Mouse (Mus musculus) Patski (cell line): ENCODE data around the gene Acan. TPM values are rescaled to one million over a fixed set of nuclear protein-coding genes. Genes with fewer than 3 reads are reported as not detected.

Source experiments
- ATAC-seq: fragments of 100-300 bp; one replicate; pipeline ENCODE4 v1.8.0; 2021
- CTCF ChIA-PET: fragments of 350-600 bp; sonication (Branson Sonifier 250); formaldehyde crosslinking; loops from one replicate; lab custom pipeline; 2022; ENCODE audit warnings: inconsistent platforms; lab: Charles Lee
- POLR2A ChIA-PET: fragments of 350-600 bp; sonication (Branson Sonifier 250); formaldehyde crosslinking; loops from one replicate; lab custom pipeline; 2022; ENCODE audit warnings: antibody characterized with exemption, inconsistent platforms; lab: Charles Lee
- DNase-seq: peaks from one replicate; pipeline ENCODE4 v3.0.0-alpha.2; 2011; ENCODE audit warnings: low read depth, low spot score
- H3K27me3 ChIP-seq: fragments of 371-371 bp; one replicate; pipeline ENCODE4 v1.5.1; 2021
- CTCF ChIP-seq: fragments of 100-300 bp; IDR thresholded peaks from one replicate; pipeline ENCODE4 v1.5.1; 2021
- in situ Hi-C: fragments of 300-500 bp; cut with MboI; formaldehyde crosslinking; loops from 3 replicates; pipeline ENCODE4 v1.11.1; 2018; ENCODE audit warnings: low pct_unique_long_range_greater_than_20kb, mixed read lengths
- polyA plus RNA-seq: library from polyadenylated mRNA; unstranded; gene quantifications from one replicate; pipeline ENCODE4 v1.2.3, GENCODE M21; 2021

The Acan gene
- polyA plus RNA-seq: not detected

GRCm38 (mm10) chr7:79053383-79053889 lies at the start of gene Acan:
Acan (plus strand) TSS chr7:79053483.
- no peak for TF ChIP-seq CTCF
- ChIA-PET POLR2A (no interaction called here), CTCF (no interaction called here)
- DNase-seq: no peak
- H3K27me3 ChIP-seq: peaks cover 58% of the 10 kb centered on the region
- no peak for ATAC-seq
- in situ Hi-C loops: no loop called here

- no peak for TF ChIP-seq CTCF
- no peak for ATAC-seq
These were observed 31.9 kb upstream of the Acan start for GRCm38 (mm10) chr7:79021293-79021905.

GRCm38 (mm10) chr7:79029138-79029537 lies 24.1 kb upstream of the Acan start:
- TF ChIP-seq CTCF: no peak
- CTCF ChIA-PET: no interaction called here
- POLR2A ChIA-PET: no interaction called here
- H3K27me3 ChIP-seq: peaks cover 29% of the 10 kb centered on the region
- in situ Hi-C loops: no loop called here
- DNase-seq (no peak), ATAC-seq (no peak)

More at GRCm38 (mm10) chr7:79021293-79021905, 31.9 kb upstream of the Acan start:
- H3K27me3 ChIP-seq: peaks cover 9% of the 10 kb centered on the region
- ChIA-PET POLR2A (no interaction called here), CTCF (no interaction called here)
- DNase-seq: no peak
- in situ Hi-C loops: no loop called here

- DNase-seq (no peak), ATAC-seq (no peak)
- no peak for TF ChIP-seq CTCF
- in situ Hi-C loops: no loop called here
- ChIA-PET POLR2A (no interaction called here), CTCF (no interaction called here)
- H3K27me3 ChIP-seq: peaks cover 39% of the 10 kb centered on the region
These were observed 19.5 kb upstream of the Acan start for GRCm38 (mm10) chr7:79033745-79034144.

DNA sequence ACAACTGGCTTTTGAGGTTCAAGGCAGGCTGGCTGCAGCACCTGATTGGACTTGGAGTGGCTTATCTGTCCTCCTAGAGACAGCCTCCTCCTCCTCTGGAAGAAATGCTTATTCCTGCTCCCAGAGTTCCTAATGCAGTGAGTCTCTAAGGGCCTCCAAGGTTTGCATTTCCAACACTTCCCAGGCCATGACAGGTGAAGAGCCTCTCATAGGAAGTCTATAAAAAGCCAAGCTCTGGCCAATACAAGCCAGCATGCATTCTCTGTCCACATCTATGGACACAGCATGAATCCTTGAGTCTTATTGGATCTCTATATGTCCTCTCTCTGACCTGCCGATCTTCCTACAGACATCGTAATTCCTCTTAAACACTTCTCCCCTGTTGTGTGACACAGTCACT lies 18.8 kb upstream of the Acan start:
- no peak for TF ChIP-seq CTCF
- CTCF ChIA-PET: no interaction called here
- in situ Hi-C loops: no loop called here
- ATAC-seq (no peak), DNase-seq (no peak)
- POLR2A ChIA-PET: no interaction called here
- peaks cover 39% of the 10 kb centered on the region for H3K27me3 ChIP-seq

DNA sequence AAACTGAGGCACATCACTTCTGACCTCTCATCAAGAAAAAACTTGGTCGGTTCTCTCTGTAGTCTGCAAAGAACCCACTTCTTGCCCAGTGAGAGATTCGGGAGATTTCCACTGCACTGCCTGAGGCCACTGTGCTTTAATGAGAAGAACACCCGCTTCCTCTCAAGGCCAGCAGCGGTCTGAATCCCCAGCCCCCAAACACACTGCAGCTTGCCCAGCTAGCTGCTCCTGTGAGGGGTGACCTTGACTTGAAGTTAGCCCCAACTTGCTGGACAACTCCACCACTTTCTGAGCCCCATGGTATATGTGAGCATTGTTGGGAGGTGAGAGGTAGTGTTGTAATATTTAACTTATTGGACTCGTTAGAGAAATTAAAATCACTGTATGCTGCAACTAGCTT lies 1.2 kb upstream of the Acan start:
- in situ Hi-C loops: no loop called here
- ChIA-PET POLR2A (no interaction called here), CTCF (no interaction called here)
- H3K27me3 ChIP-seq: peaks cover 64% of the 10 kb centered on the region
- no peak for TF ChIP-seq CTCF
- no peak for DNase-seq
- ATAC-seq: no peak

DNA sequence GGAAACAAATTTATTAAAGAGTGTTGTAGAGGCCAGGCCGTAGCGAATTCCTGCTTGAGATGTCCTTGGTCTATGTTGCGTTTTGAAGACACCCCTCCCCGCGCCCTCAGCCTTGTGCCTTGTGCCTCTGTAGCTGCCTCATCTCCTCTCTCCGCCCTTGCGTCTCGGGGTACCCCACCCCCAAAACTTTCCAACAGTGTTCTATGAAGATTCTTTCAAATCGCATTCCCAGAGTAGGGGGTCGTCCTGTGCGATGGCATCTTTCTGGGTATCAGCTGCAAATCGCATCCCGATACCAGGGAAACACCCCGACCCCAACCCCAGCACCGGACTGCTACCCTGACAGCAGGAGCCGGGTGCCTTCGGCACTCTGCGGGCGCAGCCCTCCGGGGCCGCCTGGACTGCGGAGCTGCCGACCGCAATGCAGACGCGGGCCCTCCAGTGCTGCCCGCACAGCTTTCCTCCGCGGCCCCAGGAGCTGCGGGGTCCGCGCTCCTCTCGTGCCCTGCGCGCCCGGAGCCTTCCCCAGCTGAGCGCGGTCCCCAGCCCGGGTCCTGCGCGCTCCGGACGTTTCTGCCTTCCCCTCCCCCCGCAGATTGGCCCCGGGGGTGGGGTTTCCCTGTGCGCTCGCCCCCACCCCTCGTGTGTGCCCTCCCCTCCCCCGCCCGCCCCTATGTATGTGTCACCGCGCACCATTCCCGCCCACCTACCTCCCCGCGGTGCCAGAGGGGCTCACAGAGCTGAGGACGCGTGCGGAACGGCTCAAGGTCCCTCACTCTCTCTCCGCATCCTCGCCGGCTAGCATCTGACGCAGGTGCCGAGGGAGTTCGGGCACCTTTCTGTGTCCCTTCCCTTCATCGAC lies 531 bp upstream of the Acan start:
- POLR2A ChIA-PET: no interaction called here
- in situ Hi-C loops: no loop called here
- peaks cover 61% of the 10 kb centered on the region for H3K27me3 ChIP-seq

GRCm38 (mm10) chr7:79054111-79054510 lies 828 bp downstream of the Acan start:
- ChIA-PET POLR2A (no interaction called here), CTCF (no interaction called here)
- peaks cover 55% of the 10 kb centered on the region for H3K27me3 ChIP-seq
- TF ChIP-seq CTCF: no peak
- in situ Hi-C loops: no loop called here
- ATAC-seq (no peak), DNase-seq (no peak)

More for the DNA sequence above, 531 bp upstream of the Acan start:
- CTCF ChIA-PET: no interaction called here
- no peak for TF ChIP-seq CTCF
- ATAC-seq (peak; percentile 27), DNase-seq (no peak)

- DNase-seq (no peak), ATAC-seq (no peak)
These were observed 5.3 kb downstream of the Acan start for GRCm38 (mm10) chr7:79058546-79058945.

DNA sequence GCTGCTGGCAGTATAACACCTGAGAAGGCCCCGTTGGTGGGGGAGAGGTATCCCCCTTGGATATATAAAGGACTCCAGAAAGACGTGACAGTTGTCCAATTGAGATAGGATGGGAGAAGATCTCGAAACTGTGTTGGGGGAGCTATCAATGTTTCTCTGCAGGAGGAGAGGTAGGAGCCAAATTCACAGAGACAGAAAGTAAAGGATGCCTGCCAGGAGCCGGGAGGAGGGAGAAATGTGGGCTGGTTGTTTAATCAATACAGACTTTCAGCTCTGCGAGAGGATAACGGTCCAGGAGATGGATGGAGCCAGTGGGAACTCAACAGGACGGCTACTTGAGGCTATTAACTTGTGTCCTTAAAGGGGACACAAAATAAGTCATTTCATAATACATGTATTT lies 14.2 kb downstream of the Acan start:
- in situ Hi-C loops: no loop called here
- ChIA-PET CTCF (no interaction called here), POLR2A (no interaction called here)
- ATAC-seq (no peak), DNase-seq (no peak)
- H3K27me3 ChIP-seq: peaks cover 31% of the 10 kb centered on the region
- TF ChIP-seq CTCF: no peak

More at GRCm38 (mm10) chr7:79058546-79058945, 5.3 kb downstream of the Acan start:
- peaks cover 32% of the 10 kb centered on the region for H3K27me3 ChIP-seq
- ChIA-PET POLR2A (no interaction called here), CTCF (interaction anchor here (0.7 kb wide), 1 partner anchor 23 kb away, joined by 3 read pairs; no protein-coding TSS in a partner anchor)
- TF ChIP-seq CTCF: no peak
- in situ Hi-C loops: no loop called here

GRCm38 (mm10) chr7:79068231-79068630 lies 14.9 kb downstream of the Acan start:
- in situ Hi-C loops: no loop called here
- H3K27me3 ChIP-seq: peaks cover 32% of the 10 kb centered on the region
- TF ChIP-seq CTCF: no peak
- ChIA-PET CTCF (interaction anchor here (0.9 kb wide), 1 partner anchor 12 kb away, joined by 4 read pairs; no protein-coding TSS in a partner anchor), POLR2A (no interaction called here)
- ATAC-seq (no peak), DNase-seq (no peak)
